Mouse (Mus musculus) frontal cortex, adult 2 months (tissue): Measurements from ENCODE around the gene Ilk. TPM values are rescaled to one million over a fixed set of nuclear protein-coding genes. Genes with fewer than 3 reads are reported as not detected.

Experiments used
- DNase-seq, 2 experiments: peaks; one replicate each; pipeline ENCODE4 v3.0.0; 2022; ENCODE audit warnings: low spot score in 1 of 2; ENCODE audit errors: extremely low spot score in 1 of 2
- polyA plus RNA-seq: library from polyadenylated mRNA; depleted of rRNA; stranded (reverse); fragments of >200 nt; gene quantifications from 2 replicates; pipeline ENCODE4 v1.2.3, GENCODE M21; 2012; rRNA removed

The Ilk gene
- polyA plus RNA-seq, 1 experiment = 158 TPM

GRCm38 (mm10) chr7:105778553-105779265, 42.3 kb downstream of the Ilk start:
- DNase-seq = no peak

GRCm38 (mm10) chr7:105783861-105784260, 47.5 kb downstream of the Ilk start:
- no peak for DNase-seq

DNA sequence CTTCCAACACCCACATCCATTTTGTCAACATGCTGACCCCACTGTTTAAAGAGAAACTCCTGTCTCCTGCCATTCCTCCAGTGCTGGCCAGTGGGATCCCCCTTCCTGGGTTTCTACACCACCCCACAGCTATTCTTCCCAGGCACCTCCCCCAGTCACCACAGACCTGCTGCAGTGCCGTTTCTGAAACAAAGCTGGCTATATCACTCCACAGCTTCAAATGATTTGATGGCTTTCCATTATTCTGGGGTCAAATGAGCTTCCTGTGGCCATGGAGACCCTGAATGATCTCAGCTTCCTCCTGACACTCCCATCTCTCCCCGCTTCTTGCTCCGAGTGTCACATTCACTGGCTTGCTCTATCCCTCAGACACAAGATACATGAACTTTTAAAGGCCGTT, 48.2 kb downstream of the Ilk start:
- no peak for DNase-seq

DNA sequence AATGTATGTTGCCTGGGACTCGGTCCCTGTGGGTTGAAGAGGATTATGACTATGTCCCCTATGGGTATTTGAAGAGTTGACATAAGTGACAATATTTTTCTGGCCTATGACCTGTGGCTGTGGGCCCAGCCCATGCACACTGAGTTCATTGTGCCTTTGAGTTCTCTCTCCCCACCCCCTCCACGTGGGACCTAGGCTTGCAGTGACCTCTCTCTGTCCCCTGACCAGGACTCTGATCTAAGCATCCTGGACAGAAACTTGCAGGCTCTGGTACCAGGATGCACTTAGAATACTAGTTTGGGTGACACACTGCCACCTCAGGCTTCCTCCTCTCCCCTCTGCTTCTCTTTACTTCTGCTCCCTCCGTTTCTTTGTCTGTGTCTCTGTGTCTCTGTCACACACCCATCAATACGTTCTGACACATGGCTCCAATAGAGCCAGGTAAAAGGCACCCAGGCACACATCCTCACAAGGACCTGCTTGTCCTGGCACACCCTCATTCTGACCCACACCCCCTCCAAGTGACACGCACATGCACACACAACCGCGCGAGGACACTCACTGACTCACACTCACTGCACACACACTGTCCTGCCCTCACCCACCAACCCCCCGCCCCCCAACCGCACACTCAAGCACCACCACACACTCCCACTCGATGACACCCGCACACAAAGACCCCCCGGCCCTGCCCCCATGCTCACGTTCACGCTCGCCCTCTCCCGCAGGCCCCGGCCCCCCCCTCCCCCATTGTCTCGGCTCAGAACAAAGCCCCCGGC, 50.3 kb downstream of the Ilk start:
- DNase-seq = no peak

DNA sequence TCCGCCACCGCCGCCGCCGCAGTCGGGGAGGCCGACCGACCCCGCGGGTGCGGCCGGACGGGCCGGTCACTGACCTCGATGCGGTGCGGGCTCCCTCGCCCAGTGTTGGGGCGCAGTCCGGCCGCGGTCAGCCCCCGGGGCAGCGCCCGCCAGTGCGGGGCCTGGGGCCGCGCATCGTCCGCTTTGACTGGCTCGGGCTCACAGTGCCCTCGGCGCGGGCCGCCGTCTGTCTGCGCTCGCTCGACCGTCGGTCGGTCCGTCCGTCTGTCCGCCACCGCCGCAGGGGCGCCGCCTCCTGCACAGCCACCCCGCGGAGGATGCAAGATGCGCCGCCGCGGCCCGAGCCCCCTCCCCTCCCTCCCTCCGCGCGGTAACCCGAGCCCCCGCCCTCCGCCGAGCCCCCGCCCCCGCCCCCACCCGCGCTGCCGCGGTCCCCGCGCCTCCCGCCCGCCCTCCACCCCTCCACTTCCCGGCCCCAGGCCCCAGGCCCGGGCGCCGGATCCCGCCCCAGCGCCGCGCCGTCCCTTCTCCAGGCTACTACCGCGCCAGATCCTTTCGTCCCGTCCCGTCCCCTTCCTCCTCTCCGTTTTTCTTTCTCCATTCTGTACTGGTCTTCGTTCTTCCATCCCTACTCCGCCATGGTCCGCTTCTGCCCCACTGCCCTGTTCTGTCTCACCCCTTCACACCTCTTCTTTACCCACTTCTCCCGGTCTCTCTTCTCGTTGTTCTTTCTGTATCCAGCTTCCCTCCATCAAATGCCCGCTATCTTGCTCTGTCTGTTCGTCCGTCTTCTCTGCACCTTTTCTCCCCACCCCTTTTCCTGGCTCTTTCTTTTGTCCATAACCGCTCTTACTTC, 51.1 kb downstream of the Ilk start, which contains the start of gene Dchs1:
Gene Dchs1 (minus strand): TSS at position 370 of the 856 bp plus-strand sequence.
- no peak for DNase-seq

- no peak for DNase-seq
Observed at GRCm38 (mm10) chr7:105791147-105791546, 54.8 kb downstream of the Ilk start.

Other genes with a start within 250 kb of the Ilk start
- 79.1 and 84.3 TPM in 2 replicates for gene Smpd1, start 182.2 kb upstream of the Ilk start, polyA plus RNA-seq
- gene Apbb1, start 154.9 kb upstream of the Ilk start, polyA plus RNA-seq = 480 and 492 TPM in 2 replicates
- 0.40 and 0.90 TPM in 2 replicates for gene Hpx, start 136.5 kb upstream of the Ilk start, polyA plus RNA-seq
- gene Trim3, start 103.0 kb upstream of the Ilk start, polyA plus RNA-seq = 137 and 154 TPM in 2 replicates
- gene Timm10b, start 96.5 kb upstream of the Ilk start, polyA plus RNA-seq = 108 and 129 TPM in 2 replicates
- 107 and 127 TPM in 2 replicates for gene Arfip2, start 96.2 kb upstream of the Ilk start, polyA plus RNA-seq
- 50.7 and 53.2 TPM in 2 replicates for gene Gm45799, start 96.0 kb upstream of the Ilk start, polyA plus RNA-seq
- 6.9 and 11.5 TPM in 2 replicates for gene Dnhd1, start 85.8 kb upstream of the Ilk start, polyA plus RNA-seq
- 9.5 and 10.0 TPM in 2 replicates for gene Rrp8, start 793 bp downstream of the Ilk start, polyA plus RNA-seq
- gene Taf10, start 7.8 kb downstream of the Ilk start, polyA plus RNA-seq = 175 and 184 TPM in 2 replicates
- 97.5 and 98.8 TPM in 2 replicates for gene Tpp1, start 15.6 kb downstream of the Ilk start, polyA plus RNA-seq
- 10.5 and 10.6 TPM in 2 replicates for gene Dchs1, start 51.1 kb downstream of the Ilk start, polyA plus RNA-seq
- 138 and 139 TPM in 2 replicates for gene Mrpl17, start 74.5 kb downstream of the Ilk start, polyA plus RNA-seq
- 1.4 and 1.6 TPM in 2 replicates for gene Gm4070, start 217.4 kb downstream of the Ilk start, polyA plus RNA-seq